Mouse (Mus musculus) megakaryocyte, embryonic 14.5 days (primary cell): Measurements from ENCODE around the gene Spsb4.

Source experiments
- FLI1 ChIP-seq: IDR thresholded peaks from 2 replicates; pipeline ENCODE4 v1.6.1; 2012; ENCODE audit warnings: low read length, inconsistent platforms, mixed read lengths
- GATA1 ChIP-seq: IDR thresholded peaks from 3 replicates; pipeline ENCODE4 v1.6.1; 2012; ENCODE audit warnings: mixed read lengths, low read length, inconsistent platforms, borderline replicate concordance

- TF ChIP-seq FLI1 (no peak), GATA1 (no peak)
These were observed 38.1 kb upstream of the Spsb4 start for GRCm38 (mm10) chr9:97056541-97057338.
